Mouse (Mus musculus): Measurements from ENCODE around the gene Rdh12.
A peak's percentile ranks its signal among the peaks of the same experiment; 100 is the strongest.

The Rdh12 gene

GRCm38 (mm10) chr12:79253294-79254053 lies 44.8 kb downstream of the Rdh12 start:
- DNase-seq (ENCODE audit: low read depth, low spot score): no peak

GRCm38 (mm10) chr12:79254975-79255374 lies 46.3 kb downstream of the Rdh12 start:
- no peak for DNase-seq (ENCODE audit: low read depth, low spot score)

GRCm38 (mm10) chr12:79260154-79260553 lies 51.4 kb downstream of the Rdh12 start:
- no peak for DNase-seq (ENCODE audit: low read depth, low spot score)

- peak; percentile 36 for DNase-seq (ENCODE audit: low read depth, low spot score)
Observed at GRCm38 (mm10) chr12:79261035-79261434, 52.3 kb downstream of the Rdh12 start.
